Mouse (Mus musculus) ES-Bruce4 (cell line): ENCODE data around the gene Hs2st1. TPM values are rescaled to one million over a fixed set of nuclear protein-coding genes. Genes with fewer than 3 reads are reported as not detected.

ENCODE experiments used
- H3K27ac ChIP-seq: 2 replicates; pipeline ENCODE4 v1.5.1; 2012; ENCODE audit warnings: low read length, inconsistent platforms; ENCODE audit not compliant: insufficient read depth
- H3K27me3 ChIP-seq: 2 replicates; pipeline ENCODE4 v1.6.1; 2012; ENCODE audit warnings: mild to moderate bottlenecking, low read length, inconsistent platforms; ENCODE audit not compliant: control insufficient read depth, poor library complexity, insufficient read depth, severe bottlenecking
- H3K36me3 ChIP-seq: 2 replicates; pipeline ENCODE4 v1.6.1; 2012; ENCODE audit warnings: inconsistent platforms, mild to moderate bottlenecking, low read length, moderate library complexity; ENCODE audit not compliant: control insufficient read depth, poor library complexity, insufficient read depth, severe bottlenecking
- H3K4me1 ChIP-seq: one replicate; pipeline ENCODE4 v1.8.1; 2011; ENCODE audit warnings: low read length; ENCODE audit not compliant: control insufficient read depth, insufficient read depth
- H3K4me3 ChIP-seq: 2 replicates; pipeline ENCODE4 v1.5.1; 2011; ENCODE audit warnings: low read depth, mild to moderate bottlenecking, low read length
- H3K9ac ChIP-seq: 2 replicates; pipeline ENCODE4 v1.6.1; 2012; ENCODE audit warnings: low read depth, mild to moderate bottlenecking, inconsistent platforms; ENCODE audit not compliant: poor library complexity, severe bottlenecking
- H3K9me3 ChIP-seq: replicated peaks from 2 replicates; pipeline ENCODE4 v1.6.1; 2012; ENCODE audit warnings: mild to moderate bottlenecking, low read length, inconsistent platforms; ENCODE audit not compliant: control insufficient read depth, poor library complexity, insufficient read depth, severe bottlenecking
- CTCF ChIP-seq: IDR thresholded peaks from one replicate; pipeline ENCODE4 v1.8.1; 2011; ENCODE audit warnings: low read depth, low read length
- EP300 ChIP-seq: IDR thresholded peaks from 2 replicates; pipeline ENCODE4 v1.6.1; 2011; ENCODE audit warnings: low read depth, low read length; ENCODE audit not compliant: insufficient read depth
- POLR2A ChIP-seq: IDR thresholded peaks from one replicate; pipeline ENCODE4 v1.8.1; 2011; ENCODE audit warnings: low read length; ENCODE audit not compliant: insufficient read depth
- polyA plus RNA-seq: library from polyadenylated mRNA; stranded (reverse); fragments of >200 nt; gene quantifications from 2 replicates; pipeline ENCODE4 v1.2.4, GENCODE M21; 2011; ENCODE audit warnings: low read depth; ENCODE audit not compliant: missing spikeins, insufficient read depth, insufficient read length

Gene Hs2st1
- polyA plus RNA-seq, 1 experiment: 38.6 TPM

GRCm38 (mm10) chr3:144582306-144582705 is 12.3 kb upstream of the Hs2st1 start:
- Histone ChIP-seq H3K4me1 (no peaks in the 10 kb centered on the region), H3K27ac (no peak overlapping the region), H3K4me3 (no peak overlapping the region), H3K9ac (no peak overlapping the region), H3K9me3 (no peaks in the 10 kb centered on the region), H3K36me3 (peaks cover 28% of the 10 kb centered on the region), H3K27me3 (no peaks in the 10 kb centered on the region)
- TF ChIP-seq CTCF (no peak), POLR2A (no peak)

- H3K9ac ChIP-seq: no peak overlapping the region
- no peaks in the 10 kb centered on the region for H3K4me1 ChIP-seq
- H3K9me3 ChIP-seq: no peaks in the 10 kb centered on the region
- no peak overlapping the region for H3K27ac ChIP-seq
- H3K4me3 ChIP-seq: no peak overlapping the region
- H3K36me3 ChIP-seq: peaks cover 27% of the 10 kb centered on the region
- no peak for TF ChIP-seq POLR2A
- TF ChIP-seq CTCF: no peak
- TF ChIP-seq EP300: no peak
- H3K27me3 ChIP-seq: no peaks in the 10 kb centered on the region
Observed at GRCm38 (mm10) chr3:144581842-144582241, 11.9 kb upstream of the Hs2st1 start.

GRCm38 (mm10) chr3:144580281-144580680 is 10.3 kb upstream of the Hs2st1 start:
- H3K27ac ChIP-seq: no peak overlapping the region
- TF ChIP-seq CTCF (no peak), POLR2A (no peak), EP300 (no peak)
- no peaks in the 10 kb centered on the region for H3K9me3 ChIP-seq
- no peak overlapping the region for H3K4me3 ChIP-seq
- no peaks in the 10 kb centered on the region for H3K27me3 ChIP-seq
- H3K36me3 ChIP-seq: peaks cover 31% of the 10 kb centered on the region
- H3K4me1 ChIP-seq: no peaks in the 10 kb centered on the region
- no peak overlapping the region for H3K9ac ChIP-seq

GRCm38 (mm10) chr3:144579796-144580195 is 9.8 kb upstream of the Hs2st1 start:
- H3K27ac ChIP-seq: no peak overlapping the region
- H3K4me1 ChIP-seq: no peaks in the 10 kb centered on the region
- H3K4me3 ChIP-seq: no peak overlapping the region
- H3K9ac ChIP-seq: no peak overlapping the region
- no peak for TF ChIP-seq CTCF
- no peak for TF ChIP-seq EP300
- TF ChIP-seq POLR2A: no peak
- H3K27me3 ChIP-seq: no peaks in the 10 kb centered on the region
- no peaks in the 10 kb centered on the region for H3K9me3 ChIP-seq
- peaks cover 31% of the 10 kb centered on the region for H3K36me3 ChIP-seq

- Histone ChIP-seq H3K9ac (no peak overlapping the region), H3K9me3 (no peaks in the 10 kb centered on the region), H3K4me1 (no peaks in the 10 kb centered on the region), H3K27ac (no peak overlapping the region), H3K36me3 (peaks cover 34% of the 10 kb centered on the region), H3K27me3 (no peaks in the 10 kb centered on the region), H3K4me3 (no peak overlapping the region)
- no peak for TF ChIP-seq EP300
- TF ChIP-seq POLR2A: no peak
- TF ChIP-seq CTCF: no peak
Observed at GRCm38 (mm10) chr3:144578921-144579320, 8.9 kb upstream of the Hs2st1 start.

- Histone ChIP-seq H3K4me1 (no peaks in the 10 kb centered on the region), H3K9ac (no peak overlapping the region), H3K27me3 (no peaks in the 10 kb centered on the region), H3K9me3 (no peaks in the 10 kb centered on the region), H3K36me3 (peaks cover 39% of the 10 kb centered on the region), H3K27ac (no peak overlapping the region), H3K4me3 (no peak overlapping the region)
- TF ChIP-seq CTCF (no peak), POLR2A (no peak), EP300 (no peak)
Observed at GRCm38 (mm10) chr3:144577366-144578340, 7.7 kb upstream of the Hs2st1 start.
